8 mouse cellular contexts compared by ENCODE assay signal in genomic region chr5:38781813-38782212, GRCm38 (mm10).
DNase-seq lines count a peak whose midpoint lies in the region; ATAC-seq lines count a peak whose summit lies in the region.

No protein-coding gene starts in this region.

- DNase-seq in MEL-GATA-1-ER (ENCODE audit: extremely low read depth, low read depth): peak; percentile 2
- DNase-seq in adrenal gland, postnatal 4 days (ENCODE audit: low spot score in 2 of 2): peak; percentile 28 to 46
- DNase-seq in embryonic facial prominence, embryonic 14.5 days (ENCODE audit: low spot score): peak; percentile 71
- DNase-seq in layer of hippocampus, postnatal 14 days (ENCODE audit: low spot score in 2 of 2): peak; percentile 76 to 83
- peak; percentile 98 for DNase-seq in midbrain, embryonic 11.5 days (ENCODE audit: low spot score, missing footprints)
- peak; percentile 19 to 67 for DNase-seq in spleen, adult 18-20 months

- no peak overlapping the region for H3K4me2 ChIP-seq in embryonic facial prominence, embryonic 14.5 days (ENCODE audit: low read depth, low read length)
- H3K4me2 ChIP-seq in hindbrain, embryonic 13.5 days: no peak overlapping the region
- H3K4me2 ChIP-seq in midbrain, embryonic 11.5 days: no peak overlapping the region

- H3K9me3 ChIP-seq in embryonic facial prominence, embryonic 14.5 days (ENCODE audit: control insufficient read depth, low read length): no peaks in the 10 kb centered on the region
- H3K9me3 ChIP-seq in hindbrain, embryonic 13.5 days: no peaks in the 10 kb centered on the region
- no peaks in the 10 kb centered on the region for H3K9me3 ChIP-seq in midbrain, embryonic 11.5 days (ENCODE audit: control insufficient read depth, low read length)

- H3K4me3 ChIP-seq in embryonic facial prominence, embryonic 14.5 days (ENCODE audit: low read depth, low read length): no peak overlapping the region
- H3K4me3 ChIP-seq in hindbrain, embryonic 13.5 days: no peak overlapping the region
- H3K4me3 ChIP-seq in midbrain, embryonic 11.5 days (ENCODE audit: low read depth, low read length): no peak overlapping the region

- H3K36me3 ChIP-seq in embryonic facial prominence, embryonic 14.5 days (ENCODE audit: control insufficient read depth, insufficient read depth, low read length): no peaks in the 10 kb centered on the region
- H3K36me3 ChIP-seq in hindbrain, embryonic 13.5 days: no peaks in the 10 kb centered on the region
- no peaks in the 10 kb centered on the region for H3K36me3 ChIP-seq in midbrain, embryonic 11.5 days (ENCODE audit: control insufficient read depth, insufficient read depth, low read length)

- H3K9ac ChIP-seq in embryonic facial prominence, embryonic 14.5 days (ENCODE audit: low read depth, low read length): no peak overlapping the region
- H3K9ac ChIP-seq in hindbrain, embryonic 13.5 days: no peak overlapping the region
- no peak overlapping the region for H3K9ac ChIP-seq in midbrain, embryonic 11.5 days (ENCODE audit: low read length)

- 0 out of 2 replicates have a peak, but pooled peaks cover 4% of the 10 kb centered on the region for H3K4me1 ChIP-seq in embryonic facial prominence, embryonic 14.5 days (ENCODE audit: control insufficient read depth, insufficient read depth, low read length)
- peaks cover 7% of the 10 kb centered on the region; the same call in 1 of the 2 replicates for H3K4me1 ChIP-seq in hindbrain, embryonic 13.5 days (replicated peaks)
- H3K4me1 ChIP-seq in midbrain, embryonic 11.5 days (ENCODE audit: control insufficient read depth, insufficient read depth, low read length): no peaks in the 10 kb centered on the region

- 44% methylated on average over 4 of the region's 4 CpGs for WGBS in embryonic facial prominence, embryonic 14.5 days
- 34% methylated on average over 4 of the region's 4 CpGs for WGBS in hindbrain, embryonic 13.5 days
- 37% methylated on average over 4 of the region's 4 CpGs for WGBS in midbrain, embryonic 11.5 days

- no peak overlapping the region for H3K27ac ChIP-seq in embryonic facial prominence, embryonic 14.5 days (replicated peaks; ENCODE audit: low read depth, low read length)
- H3K27ac ChIP-seq in hindbrain, embryonic 13.5 days: no peak overlapping the region
- no peak overlapping the region for H3K27ac ChIP-seq in midbrain, embryonic 11.5 days (ENCODE audit: low read depth, low read length)

- no peaks in the 10 kb centered on the region for H3K27me3 ChIP-seq in embryonic facial prominence, embryonic 14.5 days (replicated peaks; ENCODE audit: control insufficient read depth, insufficient read depth, low read length)
- H3K27me3 ChIP-seq in hindbrain, embryonic 13.5 days: no peaks in the 10 kb centered on the region
- H3K27me3 ChIP-seq in midbrain, embryonic 11.5 days (ENCODE audit: control insufficient read depth, insufficient read depth, low read length): no peaks in the 10 kb centered on the region

- no peak for ATAC-seq in embryonic facial prominence, embryonic 14.5 days (ENCODE audit: low read depth)
- ATAC-seq in hindbrain, embryonic 13.5 days (ENCODE audit: low FRiP score): 0 out of 2 replicates have a peak, but pooled peaks have one; percentile 16
- ATAC-seq in midbrain, embryonic 11.5 days (ENCODE audit: low FRiP score): no peak
- no peak for ATAC-seq in inflammation-experienced regulatory T-cells, adult 6 months

Comparison
In these comparisons a context has a peak if more than half of its experiments do, and no peak if none do; other contexts are left out.
1. DNase-seq: peak in every context shown above with its lines; median percentile 98 in midbrain, embryonic 11.5 days; 80 in layer of hippocampus, postnatal 14 days; 71 in embryonic facial prominence, embryonic 14.5 days; 43 in spleen, adult 18-20 months; 37 in adrenal gland, postnatal 4 days; 2 in MEL-GATA-1-ER.